Mouse (Mus musculus) kidney, postnatal 4 days (tissue): Measurements from ENCODE around the gene Fh1.

Experiments used
- DNase-seq, 2 experiments: peaks; one replicate each; pipeline ENCODE4 v3.0.0; 2021; ENCODE audit warnings: mixed read lengths in 2 of 2

The Fh1 gene

DNA sequence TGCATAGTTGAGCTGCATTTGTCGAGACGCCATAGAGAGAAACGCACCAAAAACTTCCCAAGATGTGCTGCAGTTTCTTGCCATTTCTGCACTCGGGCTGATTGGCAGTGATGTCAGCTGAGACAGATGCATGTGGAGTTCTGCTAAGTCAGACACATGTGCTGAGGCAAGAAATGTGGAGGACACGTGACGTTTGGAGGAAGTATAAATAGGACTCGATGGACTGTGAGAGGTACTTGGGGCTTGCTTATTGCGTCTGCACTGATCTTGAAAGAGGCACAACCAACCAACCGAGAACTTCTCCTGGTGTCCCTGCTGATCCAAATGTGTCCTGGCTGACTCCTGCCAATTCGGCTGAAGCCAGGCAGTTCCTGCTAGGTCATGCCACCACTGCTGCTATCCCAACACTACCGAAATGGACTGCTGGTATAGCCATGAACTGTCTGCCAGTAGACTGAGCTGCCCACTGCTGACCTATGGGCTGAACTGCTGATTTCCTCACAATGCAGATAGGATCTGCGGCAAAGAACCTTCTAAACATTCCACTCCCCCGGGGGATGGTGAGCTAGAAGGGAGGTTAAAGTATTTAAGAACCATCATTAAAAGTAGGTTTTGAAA lies 5.5 kb downstream of the Fh1 start, which contains the start of gene Kmo:
Gene Kmo (plus strand): TSS at position 568 of the 618 bp plus-strand sequence.
- no peak for DNase-seq

DNA sequence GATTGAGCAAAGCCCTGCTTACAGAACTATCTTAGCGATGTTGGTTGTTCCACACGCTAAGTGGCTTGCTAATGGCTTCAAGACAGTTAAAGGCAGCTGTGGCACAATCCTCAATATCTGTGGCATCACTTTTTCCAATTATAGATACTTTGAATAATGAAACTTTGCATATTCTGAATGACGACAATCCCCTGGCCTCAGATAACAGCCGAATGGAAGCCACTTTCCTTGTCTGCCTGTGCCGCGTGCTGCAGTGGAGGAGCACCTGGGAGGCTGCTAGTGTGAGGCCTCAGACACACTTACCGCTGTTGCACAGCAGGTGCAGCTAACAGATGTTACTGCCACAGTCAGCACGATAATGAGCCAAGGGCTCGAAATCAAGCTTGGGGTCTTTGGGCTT lies 10.4 kb downstream of the Fh1 start:
- DNase-seq: no peak

DNA sequence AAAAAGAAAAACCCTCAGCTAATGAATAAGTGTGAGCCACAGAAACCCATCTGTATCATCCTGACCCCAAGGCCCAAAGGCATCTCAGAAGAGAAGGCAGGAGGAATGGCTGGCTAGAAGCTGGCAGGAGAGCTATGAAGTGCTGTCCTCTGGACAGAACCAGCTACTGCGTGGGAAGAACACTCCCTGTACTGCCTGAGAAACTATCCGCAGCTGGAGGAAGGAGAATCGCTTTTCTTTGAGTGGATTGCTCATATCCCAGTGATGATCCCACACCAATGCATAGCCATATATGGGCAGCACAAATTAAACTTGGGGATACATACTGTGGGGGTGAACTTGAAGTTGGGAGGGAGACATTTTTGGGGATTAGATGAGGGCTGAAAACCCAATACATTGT lies 16.7 kb downstream of the Fh1 start:
- no peak for DNase-seq

DNA sequence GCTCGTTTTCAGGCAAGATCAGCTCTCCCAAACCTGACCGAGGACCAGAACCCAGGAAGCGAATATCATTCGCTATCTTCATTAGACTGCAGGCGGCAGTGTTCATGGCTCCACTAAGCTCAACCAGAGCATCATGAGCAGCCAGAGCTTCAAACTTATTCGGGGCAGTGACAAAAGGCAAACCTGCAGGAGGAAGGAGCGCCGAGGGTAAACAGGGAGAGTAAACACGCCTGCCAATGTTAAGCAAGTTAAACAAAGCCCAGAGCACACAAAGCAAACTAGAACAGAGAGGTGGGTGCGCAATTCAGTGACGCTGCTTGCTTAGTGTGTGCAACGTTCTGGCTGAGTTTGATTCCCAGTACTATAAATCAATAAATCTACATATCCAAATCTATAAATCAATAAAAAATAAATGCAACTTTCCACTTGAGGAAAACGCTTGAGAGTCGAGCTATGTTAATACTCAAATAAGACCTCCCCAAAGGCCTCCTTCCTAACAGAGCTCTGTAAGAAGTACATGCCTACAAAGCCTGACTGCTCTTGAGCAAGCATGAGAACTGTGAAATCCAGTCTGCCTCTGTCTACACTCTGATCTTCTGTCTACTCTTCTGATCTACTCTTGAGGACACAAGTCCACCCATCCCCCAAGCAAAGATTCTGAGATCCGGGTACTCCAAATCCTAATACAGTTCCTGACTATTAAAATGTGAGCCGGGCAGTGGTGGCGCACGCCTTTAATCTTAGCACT lies 17.4 kb downstream of the Fh1 start:
- no peak for DNase-seq

- no peak for DNase-seq
These were observed 18.1 kb downstream of the Fh1 start for GRCm38 (mm10) chr1:175607308-175607707.

- peak; percentile 17 to 22 for DNase-seq
These were observed 22.0 kb downstream of the Fh1 start for GRCm38 (mm10) chr1:175603390-175603789.

GRCm38 (mm10) chr1:175602231-175602630 lies 23.2 kb downstream of the Fh1 start:
- no peak for DNase-seq

DNA sequence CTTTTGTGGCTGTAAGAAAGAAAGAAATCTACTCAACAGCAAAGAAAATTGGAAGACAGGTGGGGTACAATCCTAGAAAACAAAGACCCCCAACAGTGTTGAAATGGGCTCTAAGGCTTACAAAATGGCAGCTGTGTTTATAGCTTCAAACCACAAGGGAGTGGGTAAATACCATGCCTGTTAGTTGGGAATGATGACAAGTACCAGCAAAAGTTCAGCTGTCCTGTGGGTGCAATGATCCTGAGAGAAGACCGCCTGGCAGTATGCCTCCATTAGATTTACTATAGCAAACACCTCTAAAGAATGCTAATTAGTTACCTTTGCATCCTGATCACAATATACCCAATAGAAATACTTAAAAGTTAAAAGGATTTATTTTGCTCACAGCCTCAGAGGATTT lies 32.6 kb downstream of the Fh1 start:
- DNase-seq: no peak

DNA sequence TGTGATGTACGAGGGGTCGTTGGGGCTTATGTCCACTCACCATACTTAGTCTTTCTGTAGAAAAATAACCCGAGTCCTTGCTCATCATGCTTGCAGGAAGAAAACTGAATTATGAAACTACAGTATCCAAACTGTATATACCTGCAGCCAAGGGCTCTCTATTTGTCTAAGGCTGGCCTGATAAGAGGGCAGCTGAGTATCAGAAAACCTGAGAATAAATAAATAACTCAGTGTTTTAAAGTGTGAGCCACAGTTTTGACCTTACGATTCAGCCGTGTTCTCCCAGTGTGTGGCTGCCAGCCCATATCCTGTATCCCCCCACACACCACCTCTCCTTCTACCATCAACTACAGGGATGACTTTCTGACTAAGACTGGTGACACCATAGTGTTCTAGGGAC lies 38.8 kb downstream of the Fh1 start:
- DNase-seq: no peak

- DNase-seq: no peak
These were observed 40.2 kb downstream of the Fh1 start for GRCm38 (mm10) chr1:175585267-175585666.

GRCm38 (mm10) chr1:175582799-175583198 lies 42.6 kb downstream of the Fh1 start:
- no peak for DNase-seq

- no peak for DNase-seq
These were observed 45.1 kb downstream of the Fh1 start for GRCm38 (mm10) chr1:175580346-175580745.

DNA sequence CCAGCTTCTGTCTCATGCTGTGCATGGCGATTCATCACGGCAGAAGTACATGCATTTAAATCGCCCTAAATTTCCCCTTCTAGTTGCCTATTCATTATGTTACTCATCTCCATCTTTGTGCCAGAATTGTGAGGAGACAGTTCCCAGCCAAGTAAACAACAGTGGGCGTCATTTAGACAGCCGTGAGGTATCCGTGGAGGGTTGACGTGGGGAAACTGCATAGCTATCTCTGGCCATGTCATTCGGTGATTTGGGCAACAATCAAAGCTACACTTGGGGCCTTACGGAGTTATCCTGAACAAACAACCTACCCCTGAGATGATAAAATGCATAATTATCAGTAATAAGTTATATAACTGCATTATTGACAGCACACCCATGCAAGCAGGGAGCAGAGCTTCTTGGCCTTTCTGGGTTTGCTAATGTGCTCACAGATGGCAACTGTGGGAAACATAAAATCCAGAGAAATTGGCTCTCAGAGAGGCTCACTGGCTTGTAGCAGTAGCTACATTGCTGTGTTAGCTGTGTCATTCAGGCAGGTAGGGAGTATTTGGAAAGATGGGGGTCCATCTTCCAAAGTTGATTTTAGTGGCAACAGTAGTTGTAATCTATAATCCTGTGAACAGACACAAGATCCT lies 45.7 kb downstream of the Fh1 start:
- DNase-seq: no peak

- no peak for DNase-seq
These were observed 46.9 kb downstream of the Fh1 start for GRCm38 (mm10) chr1:175578425-175579096.

DNA sequence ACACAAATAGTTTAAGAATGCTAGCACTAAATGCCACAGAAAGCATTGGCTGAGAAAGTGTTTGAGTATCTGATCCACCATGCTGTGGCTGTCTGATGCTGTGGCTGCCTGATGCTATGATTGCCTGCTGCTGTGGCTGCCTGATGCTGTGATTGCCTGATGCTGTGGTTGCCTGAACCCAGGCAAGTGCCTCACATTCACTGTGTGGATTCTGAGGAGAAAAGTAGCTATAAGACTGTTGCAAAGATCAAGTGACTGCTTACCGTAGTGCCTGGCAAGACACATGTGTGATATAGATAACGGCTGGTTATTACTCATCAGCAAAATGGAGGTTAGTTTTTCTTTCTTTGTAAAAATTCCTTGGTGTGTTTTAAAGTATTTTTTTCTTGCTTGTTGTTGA lies 51.3 kb downstream of the Fh1 start:
- DNase-seq: no peak

DNA sequence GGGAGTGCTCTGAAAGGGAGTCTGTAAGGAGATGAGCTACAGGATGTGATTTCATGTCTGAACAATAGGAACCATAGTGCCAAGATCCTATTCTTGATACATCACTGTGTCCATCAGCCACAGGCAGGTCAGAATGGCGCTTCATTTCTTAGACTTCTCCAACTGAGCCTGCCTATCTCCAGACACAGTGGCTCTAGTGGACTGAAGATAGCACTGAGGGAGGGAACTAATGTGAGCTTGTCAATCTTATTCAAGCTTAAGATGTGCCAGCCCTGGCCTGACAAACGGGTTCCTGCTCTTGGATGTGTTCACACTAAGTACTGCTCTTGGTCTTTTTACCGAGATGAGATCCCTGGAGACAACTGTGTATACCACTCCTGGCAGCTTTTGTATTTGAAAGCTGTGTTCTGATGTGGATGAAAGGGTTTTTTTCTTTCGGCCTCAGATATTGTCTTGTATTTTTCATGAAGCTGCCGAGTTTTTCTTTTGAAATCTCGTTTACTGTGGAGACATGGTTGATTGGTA lies 59.8 kb downstream of the Fh1 start:
- DNase-seq: no peak

DNA sequence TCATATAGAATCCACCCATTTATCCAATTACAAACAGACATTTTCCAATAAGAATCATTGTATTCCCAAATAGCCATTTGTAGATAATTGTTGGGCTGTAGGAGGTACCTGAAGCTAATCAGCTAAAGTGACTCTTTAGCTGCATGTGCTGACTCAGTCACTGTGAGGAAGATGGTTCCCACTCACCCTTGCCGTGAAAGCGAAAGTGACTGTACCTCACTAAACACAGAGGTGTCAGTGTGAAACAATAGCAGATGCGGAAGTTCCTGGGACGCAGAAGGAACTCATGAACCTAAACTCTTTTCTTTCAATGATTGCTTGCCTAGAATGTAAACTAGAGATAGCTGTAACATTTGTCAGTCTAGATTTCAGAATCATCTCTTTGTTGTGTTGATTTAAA lies 61.1 kb downstream of the Fh1 start:
- DNase-seq: no peak

GRCm38 (mm10) chr1:175562379-175562778 lies 63.1 kb downstream of the Fh1 start:
- DNase-seq: no peak

GRCm38 (mm10) chr1:175561806-175562205 lies 63.6 kb downstream of the Fh1 start:
- no peak for DNase-seq

- DNase-seq: no peak
These were observed 70.8 kb downstream of the Fh1 start for GRCm38 (mm10) chr1:175554641-175555040.

- no peak for DNase-seq
These were observed 73.0 kb downstream of the Fh1 start for GRCm38 (mm10) chr1:175552474-175552873.

DNA sequence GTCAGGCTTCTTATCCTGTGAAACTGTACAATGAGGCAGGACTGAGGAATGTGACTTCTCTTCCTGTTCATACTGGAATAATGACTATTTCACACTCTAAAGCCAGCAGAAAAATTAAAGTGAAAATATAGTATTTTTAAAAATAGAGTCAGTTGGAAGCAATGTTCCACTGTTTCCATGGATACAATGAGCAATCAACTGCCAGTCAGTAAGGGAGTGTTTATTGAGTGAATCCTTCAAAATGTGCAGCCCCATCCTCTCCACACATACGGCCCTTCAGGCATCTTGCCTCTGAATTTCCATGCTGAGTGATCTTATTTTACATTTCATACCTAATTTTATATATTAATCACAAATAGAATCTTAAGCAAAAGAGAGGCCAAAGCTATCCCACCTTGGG lies 74.8 kb downstream of the Fh1 start:
- DNase-seq: no peak
